Mouse (Mus musculus) olfactory bulb, adult 2 months (tissue): ENCODE data around the gene Gm3952.

Experiments
- CTCF ChIP-seq: fragments of 200-500 bp; IDR thresholded peaks from 2 replicates; pipeline ENCODE4 v1.5.1; 2012; ENCODE audit warnings: low read depth, mild to moderate bottlenecking, low read length, moderate library complexity; ENCODE audit not compliant: insufficient read depth
- POLR2A ChIP-seq: fragments of 200-500 bp; IDR thresholded peaks from 2 replicates; pipeline ENCODE4 v1.6.1; 2012; ENCODE audit warnings: mild to moderate bottlenecking, low read depth, low read length, moderate library complexity; ENCODE audit not compliant: insufficient read depth

- TF ChIP-seq POLR2A (no peak), CTCF (no peak)
These were observed 71.3 kb downstream of the Gm3952 start for GRCm38 (mm10) chr8:128727213-128727612.
